26 mouse cellular contexts compared by ENCODE assay signal in genomic region chr2:180175725-180176124, GRCm38 (mm10).
"Had no signal": no experiment of that assay in that cellular context is flagged by ENCODE, and none has a peak within 500 bp of the region (broad histone marks: within the 10 kb centered on the region; RNA-seq: fewer than 3 reads in every experiment).

No protein-coding gene starts in this region.

- H3K9ac ChIP-seq: heart, embryonic 15.5 days; hindbrain, embryonic 13.5 days; hindbrain, embryonic 15.5 days; kidney, embryonic 15.5 days; limb, embryonic 13.5 days; limb, embryonic 15.5 days; liver, embryonic 12.5 days had no signal

- DNase-seq: gastrocnemius, postnatal 14 days; gastrocnemius, postnatal 36 days; heart, adult 11 months; heart, adult 2 months; heart, postnatal 14 days; heart, postnatal 36 days; kidney, adult 11 months; kidney, adult 2 months; kidney, adult 9 months; kidney, postnatal 14 days; kidney, postnatal 36 days; layer of hippocampus, adult 9-11 months; layer of hippocampus, postnatal 36 days; left cerebral cortex, postnatal 4 days had no signal

- H3K27ac ChIP-seq: heart, adult 2 months; heart, embryonic 13.5 days; heart, embryonic 15.5 days; hindbrain, embryonic 13.5 days; hindbrain, embryonic 15.5 days; hindbrain, postnatal 0 days; kidney, embryonic 15.5 days; kidney, postnatal 0 days; limb, embryonic 13.5 days; limb, embryonic 15.5 days; liver, embryonic 12.5 days had no signal

- H3K9me3 ChIP-seq: heart, embryonic 13.5 days; heart, embryonic 15.5 days; hindbrain, embryonic 13.5 days; hindbrain, embryonic 15.5 days; kidney, embryonic 15.5 days; limb, embryonic 13.5 days; limb, embryonic 15.5 days; liver, embryonic 12.5 days had no signal

- H3K4me3 ChIP-seq: heart, adult 2 months; heart, embryonic 13.5 days; heart, embryonic 15.5 days; hindbrain, embryonic 13.5 days; hindbrain, embryonic 15.5 days; kidney, embryonic 15.5 days; limb, embryonic 13.5 days; limb, embryonic 15.5 days; liver, embryonic 12.5 days had no signal

- H3K4me2 ChIP-seq: heart, embryonic 11.5 days; heart, embryonic 13.5 days; heart, embryonic 15.5 days; hindbrain, embryonic 13.5 days; hindbrain, embryonic 15.5 days; kidney, embryonic 15.5 days; limb, embryonic 13.5 days; limb, embryonic 15.5 days; liver, embryonic 12.5 days had no signal

- ATAC-seq: hindbrain, postnatal 0 days; intestine, embryonic 16.5 days; liver, embryonic 12.5 days had no signal

- H3K27me3 ChIP-seq: heart, embryonic 13.5 days; heart, embryonic 15.5 days; hindbrain, embryonic 13.5 days; hindbrain, embryonic 15.5 days; kidney, embryonic 15.5 days; limb, embryonic 13.5 days; limb, embryonic 15.5 days; liver, embryonic 12.5 days had no signal
